Mouse (Mus musculus) megakaryocyte-erythroid progenitor cell, adult 5-6 weeks (primary cell): Measurements from ENCODE around the gene Serpina12. TPM values are rescaled to one million over a fixed set of nuclear protein-coding genes. Genes with fewer than 3 reads are reported as not detected.

Experiments
- total RNA-seq, 2 experiments: library from RNA; stranded (forward) in 1 of 2; stranded (reverse) in 1 of 2; fragments of 200-1000, 215-1000 nt in 1 of 2; fragments of >200 nt in 1 of 2; fragmentation: Nextera tagmentation in 1 of 2; gene quantifications; 2 replicates each; pipeline ENCODE4 v1.2.3; 2014 to 2017

Serpina12 gene
- total RNA-seq, 2 experiments from 2014 or later, result 0.28 TPM; not detected in 1

Other genes with a start within 250 kb of the Serpina12 start
- gene Serpina1b, start 214.1 kb downstream of the Serpina12 start, total RNA-seq (2014; fragmentation: Nextera tagmentation), result not detected in 2 replicates
- gene Serpina1b, start 214.1 kb downstream of the Serpina12 start, total RNA-seq (2017), result not detected in 2 replicates
- gene Serpina1a, start 180.9 kb downstream of the Serpina12 start, total RNA-seq (2014; fragmentation: Nextera tagmentation), result not detected in 2 replicates
- not detected in 2 replicates for gene Serpina1a, start 180.9 kb downstream of the Serpina12 start, total RNA-seq (2017)
- gene Serpina1c, start 139.6 kb downstream of the Serpina12 start, total RNA-seq (2014; fragmentation: Nextera tagmentation), result not detected in 2 replicates
- not detected in 2 replicates for gene Serpina1c, start 139.6 kb downstream of the Serpina12 start, total RNA-seq (2017)
- gene Serpina1e, start 85.5 kb downstream of the Serpina12 start, total RNA-seq (2014; fragmentation: Nextera tagmentation), result not detected in 2 replicates
- not detected in 2 replicates for gene Serpina1e, start 85.5 kb downstream of the Serpina12 start, total RNA-seq (2017)
- gene Serpina11, start 54.5 kb downstream of the Serpina12 start, total RNA-seq (2014; fragmentation: Nextera tagmentation), result not detected in 2 replicates
- gene Serpina11, start 54.5 kb downstream of the Serpina12 start, total RNA-seq (2017), result not detected in 2 replicates
- gene Serpina9, start 30.7 kb downstream of the Serpina12 start, total RNA-seq (2014; fragmentation: Nextera tagmentation), result not detected in 2 replicates
- gene Serpina9, start 30.7 kb downstream of the Serpina12 start, total RNA-seq (2017), result not detected in 2 replicates
- not detected in 2 replicates for gene Serpina5, start 56.7 kb upstream of the Serpina12 start, total RNA-seq (2014; fragmentation: Nextera tagmentation)
- gene Serpina5, start 56.7 kb upstream of the Serpina12 start, total RNA-seq (2017), result not detected in 2 replicates
- not detected in 2 replicates for gene Serpina3a, start 68.3 kb upstream of the Serpina12 start, total RNA-seq (2014; fragmentation: Nextera tagmentation)
- gene Serpina3a, start 68.3 kb upstream of the Serpina12 start, total RNA-seq (2017), result not detected in 2 replicates
- not detected in 2 replicates for gene Serpina3b, start 83.6 kb upstream of the Serpina12 start, total RNA-seq (2014; fragmentation: Nextera tagmentation)
- gene Serpina3b, start 83.6 kb upstream of the Serpina12 start, total RNA-seq (2017), result not detected in 2 replicates
- gene Serpina3c, start 109.4 kb upstream of the Serpina12 start, total RNA-seq (2014; fragmentation: Nextera tagmentation), result not detected in 2 replicates
- not detected in 2 replicates for gene Serpina3c, start 109.4 kb upstream of the Serpina12 start, total RNA-seq (2017)
- gene Serpina3f, start 170.1 kb upstream of the Serpina12 start, total RNA-seq (2014; fragmentation: Nextera tagmentation), result 0.82 and 1.6 TPM in 2 replicates
- gene Serpina3f, start 170.1 kb upstream of the Serpina12 start, total RNA-seq (2017), result 0.11 and 1.9 TPM in 2 replicates
- gene Serpina3g, start 191.8 kb upstream of the Serpina12 start, total RNA-seq (2014; fragmentation: Nextera tagmentation), result 1.4 and 15.7 TPM in 2 replicates
- 12.0 and 28.0 TPM in 2 replicates for gene Serpina3g, start 191.8 kb upstream of the Serpina12 start, total RNA-seq (2017)
- not detected in 2 replicates for gene Serpina3i, start 218.7 kb upstream of the Serpina12 start, total RNA-seq (2014; fragmentation: Nextera tagmentation)
- gene Serpina3i, start 218.7 kb upstream of the Serpina12 start, total RNA-seq (2017), result not detected in 2 replicates